Mouse (Mus musculus) heart, adult 2 months (tissue): ENCODE measurements around the gene Tfrc. TPM values are rescaled to one million over a fixed set of nuclear protein-coding genes. Genes with fewer than 3 reads are reported as not detected.
A peak's percentile ranks its signal among the peaks of the same experiment; 100 is the strongest.

Experiments
- DNase-seq, 2 experiments: peaks; one replicate each; pipeline ENCODE4 v3.0.0; 2021
- H3K27ac ChIP-seq: fragments of 200-600 bp; 2 replicates; pipeline ENCODE4 v1.8.1; 2022
- H3K27me3 ChIP-seq: fragments of 200-500 bp; 2 replicates; pipeline ENCODE4 v1.6.1; 2012; ENCODE audit warnings: mild to moderate bottlenecking, low read length, inconsistent platforms, mixed read lengths; ENCODE audit not compliant: control insufficient read depth, insufficient read depth
- H3K36me3 ChIP-seq: fragments of 200-500 bp; 2 replicates; pipeline ENCODE4 v1.6.1; 2012; ENCODE audit warnings: low read length, inconsistent platforms; ENCODE audit not compliant: control insufficient read depth, insufficient read depth
- H3K4me1 ChIP-seq: fragments of 200-500 bp; 2 replicates; pipeline ENCODE4 v1.6.1; 2011; ENCODE audit warnings: low read length; ENCODE audit not compliant: control insufficient read depth, insufficient read depth
- H3K4me3 ChIP-seq: fragments of 200-600 bp; 2 replicates; pipeline ENCODE4 v1.8.1; 2022
- H3K79me2 ChIP-seq: fragments of 200-500 bp; replicated peaks from 2 replicates; pipeline ENCODE4 v1.6.1; 2012; ENCODE audit warnings: mild to moderate bottlenecking, inconsistent platforms, low read length, moderate library complexity, mixed read lengths; ENCODE audit not compliant: control insufficient read depth, insufficient read depth
- H3K9ac ChIP-seq: fragments of 200-500 bp; 2 replicates; pipeline ENCODE4 v1.6.1; 2012; ENCODE audit warnings: low read depth, mild to moderate bottlenecking, control low read depth, inconsistent platforms, low read length, mixed read lengths
- CTCF ChIP-seq: fragments of 200-600 bp; IDR thresholded peaks from 2 replicates; pipeline ENCODE4 v1.8.1; 2022; ENCODE audit warnings: antibody characterized with exemption, mild to moderate bottlenecking, moderate library complexity
- EP300 ChIP-seq: fragments of 200-500 bp; IDR thresholded peaks from 2 replicates; pipeline ENCODE4 v1.6.1; 2011; ENCODE audit warnings: low read depth, low read length, control low read depth; ENCODE audit not compliant: insufficient read depth
- POLR2A ChIP-seq: fragments of 200-500 bp; IDR thresholded peaks from 2 replicates; pipeline ENCODE4 v1.6.1; 2011; ENCODE audit warnings: mild to moderate bottlenecking, low read depth, low read length, control low read depth; ENCODE audit not compliant: insufficient read depth
- WGBS: fragments of 180-500 bp; shearing (Covaris S2); methylation state at CpG from one replicate; pipeline ENCODE4 v1.1.7; 2018; 5-methylcytosine and 5-hydroxymethylcytosine counted together
- intact Hi-C: fragments of 180-260 bp; cut with DNase I; formaldehyde crosslinking; loops from one replicate; pipeline ENCODE4 v1.15.1; 2025
- polyA plus RNA-seq: library from polyadenylated mRNA; depleted of rRNA; stranded (reverse); fragments of >200 nt; gene quantifications from 2 replicates; pipeline ENCODE4 v1.2.3, GENCODE M21; 2012
- total RNA-seq, 2 experiments: library from RNA; stranded (reverse); gene quantifications; 2 replicates each; pipeline ENCODE4 v1.2.3; 2021

The Tfrc gene
- total and polyA plus RNA-seq, 3 experiments: 27.8 to 85.7 (median 51.3) TPM

DNA sequence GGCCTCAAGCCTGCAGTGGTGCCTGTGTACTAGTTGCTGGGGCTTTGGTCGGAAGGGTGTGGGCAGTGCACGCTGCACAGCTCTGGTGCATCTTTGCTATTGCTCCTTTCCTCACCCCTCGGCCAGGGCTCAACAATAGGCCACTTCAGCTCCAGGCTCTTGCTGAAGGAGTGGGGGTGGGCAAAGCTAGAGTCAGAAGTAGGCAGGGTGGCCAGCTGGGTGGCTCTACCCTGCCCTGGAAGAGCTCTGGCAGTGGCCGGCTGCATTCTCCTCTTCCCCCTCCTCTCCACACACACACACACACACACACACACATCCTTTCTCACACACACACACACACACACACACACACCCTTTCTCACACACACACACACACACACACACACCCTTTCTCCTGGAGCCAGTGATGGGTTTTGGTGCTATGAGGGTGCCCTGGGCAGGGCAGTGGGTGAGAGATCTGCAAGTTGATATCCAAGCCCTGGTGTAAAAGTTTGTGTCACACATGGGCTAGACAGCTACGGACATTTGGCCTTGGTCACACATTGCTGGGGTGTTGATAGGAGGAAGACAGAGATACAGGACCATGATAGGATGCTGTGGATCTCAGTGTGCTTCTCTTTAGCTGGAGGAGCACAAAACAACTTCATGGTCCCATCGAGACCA lies 45.5 kb downstream of the Tfrc start:
- Histone ChIP-seq H3K9ac (no peak overlapping the region), H3K79me2 (0 out of 2 replicates have a peak, but pooled peaks cover 5% of the 10 kb centered on the region), H3K4me1 (peaks cover 9% of the 10 kb centered on the region), H3K27me3 (no peaks in the 10 kb centered on the region), H3K36me3 (no peaks in the 10 kb centered on the region; the same call in 1 of the 2 replicates), H3K4me3 (no peak overlapping the region), H3K27ac (no peak overlapping the region)
- no peak for TF ChIP-seq POLR2A
- TF ChIP-seq EP300: no peak
- no peak for TF ChIP-seq CTCF
- intact Hi-C loops: no loop called here
- DNase-seq: peak in 1 of 2 experiments; percentile 6
- 71% methylated on average over 6 of the region's 6 CpGs for WGBS

GRCm38 (mm10) chr16:32655534-32655933 lies 46.8 kb downstream of the Tfrc start:
- DNase-seq: no peak
- TF ChIP-seq POLR2A (no peak), EP300 (no peak), CTCF (no peak)
- 0 out of 2 replicates have a peak, but pooled peaks cover 5% of the 10 kb centered on the region for H3K79me2 ChIP-seq
- no peaks in the 10 kb centered on the region for H3K27me3 ChIP-seq
- H3K9ac ChIP-seq: no peak overlapping the region
- no peak overlapping the region for H3K4me3 ChIP-seq
- H3K36me3 ChIP-seq: peaks cover 2% of the 10 kb centered on the region
- peaks cover 15% of the 10 kb centered on the region for H3K4me1 ChIP-seq
- WGBS: 91% methylated on average over 4 of the region's 4 CpGs
- intact Hi-C loops: no loop called here
- H3K27ac ChIP-seq: no peak overlapping the region

- H3K36me3 ChIP-seq: peaks cover 2% of the 10 kb centered on the region
- intact Hi-C loops: no loop called here
- H3K4me1 ChIP-seq: peaks cover 11% of the 10 kb centered on the region
- 65% methylated on average over 8 of the region's 8 CpGs for WGBS
- TF ChIP-seq EP300 (no peak), POLR2A (no peak), CTCF (no peak)
- H3K27me3 ChIP-seq: no peaks in the 10 kb centered on the region
- H3K79me2 ChIP-seq: 0 out of 2 replicates have a peak, but pooled peaks cover 5% of the 10 kb centered on the region
- H3K4me3 ChIP-seq: no peak overlapping the region
- no peak overlapping the region for H3K27ac ChIP-seq
- no peak for DNase-seq
- H3K9ac ChIP-seq: no peak overlapping the region
These were observed 47.6 kb downstream of the Tfrc start for GRCm38 (mm10) chr16:32656321-32656720.

DNA sequence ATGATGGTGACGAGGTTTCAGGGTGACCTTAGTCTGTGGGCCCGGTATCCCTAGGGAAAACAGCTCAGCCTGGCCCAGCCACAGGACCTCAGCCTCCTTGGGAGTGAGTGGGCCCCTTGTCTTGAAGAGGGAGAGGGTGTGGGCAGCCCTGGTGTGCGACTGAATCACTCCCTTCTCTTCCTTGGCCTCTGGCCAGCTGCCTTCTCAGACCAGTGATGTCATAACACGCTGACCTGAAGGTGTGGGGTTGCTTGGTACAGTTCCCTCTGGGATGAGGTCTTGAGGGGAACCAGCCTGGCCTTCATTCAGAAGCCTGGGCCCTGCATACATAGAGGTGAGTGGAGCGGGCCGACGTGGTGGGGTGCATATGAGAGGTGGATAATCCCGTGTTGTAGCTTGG lies 48.1 kb downstream of the Tfrc start:
- 59% methylated on average over 8 of the region's 8 CpGs for WGBS
- DNase-seq: peak in 1 of 2 experiments; percentile 49
- Histone ChIP-seq H3K79me2 (0 out of 2 replicates have a peak, but pooled peaks cover 5% of the 10 kb centered on the region), H3K36me3 (peaks cover 2% of the 10 kb centered on the region), H3K4me3 (no peak overlapping the region), H3K27ac (no peak overlapping the region), H3K27me3 (no peaks in the 10 kb centered on the region), H3K4me1 (peaks cover 12% of the 10 kb centered on the region), H3K9ac (no peak overlapping the region)
- TF ChIP-seq POLR2A: no peak
- no peak for TF ChIP-seq EP300
- intact Hi-C loops: no loop called here

DNA sequence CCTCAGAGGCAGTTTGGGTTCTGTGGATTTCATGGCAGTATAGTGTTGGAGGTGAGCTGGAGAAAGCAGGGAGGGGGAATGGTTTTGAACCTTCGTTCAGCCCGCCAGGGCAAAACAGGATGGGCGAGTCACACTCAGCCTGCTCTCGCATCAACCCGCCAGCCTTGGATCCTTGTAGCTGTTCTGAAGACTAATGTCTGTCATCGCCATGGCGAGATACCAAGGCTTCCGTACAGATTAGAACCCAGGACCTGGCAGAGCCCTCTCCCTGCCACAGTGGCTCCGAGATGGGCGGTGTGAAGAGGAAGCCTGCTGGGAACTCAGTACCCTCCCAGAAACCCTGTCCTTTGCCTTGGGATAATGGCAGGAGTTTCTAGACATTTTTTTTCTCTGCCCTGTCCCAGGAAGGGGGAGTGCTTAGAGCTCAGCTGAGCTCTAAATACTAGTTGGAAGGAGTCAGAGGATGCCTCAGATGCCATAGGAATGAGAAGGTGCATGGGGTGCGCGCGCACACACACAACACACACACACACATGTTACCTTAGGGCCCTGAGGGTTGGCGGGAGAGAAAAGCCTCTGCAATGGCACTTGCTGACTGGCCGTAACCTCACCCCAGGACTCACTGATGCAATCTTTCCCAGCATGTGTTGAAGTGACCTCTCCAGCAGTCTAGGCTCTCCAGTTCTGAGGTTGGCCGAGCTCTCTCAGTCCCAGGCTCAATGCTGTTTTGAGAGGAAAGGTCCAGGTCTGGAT lies 49.0 kb downstream of the Tfrc start:
- peaks cover 2% of the 10 kb centered on the region; the same call in 1 of the 2 replicates for H3K36me3 ChIP-seq
- TF ChIP-seq CTCF: no peak
- no peak for TF ChIP-seq POLR2A
- TF ChIP-seq EP300: no peak
- no peak overlapping the region for H3K9ac ChIP-seq
- peaks cover 12% of the 10 kb centered on the region for H3K4me1 ChIP-seq
- H3K27me3 ChIP-seq: no peaks in the 10 kb centered on the region
- DNase-seq: no peak
- intact Hi-C loops: loop anchor here (2.0 kb wide), 1 partner anchor 13 kb away; no protein-coding TSS in a partner anchor
- no peak overlapping the region for H3K27ac ChIP-seq
- 81% methylated on average over 16 of the region's 16 CpGs for WGBS
- no peak overlapping the region for H3K4me3 ChIP-seq
- 0 out of 2 replicates have a peak, but pooled peaks cover 5% of the 10 kb centered on the region for H3K79me2 ChIP-seq

DNA sequence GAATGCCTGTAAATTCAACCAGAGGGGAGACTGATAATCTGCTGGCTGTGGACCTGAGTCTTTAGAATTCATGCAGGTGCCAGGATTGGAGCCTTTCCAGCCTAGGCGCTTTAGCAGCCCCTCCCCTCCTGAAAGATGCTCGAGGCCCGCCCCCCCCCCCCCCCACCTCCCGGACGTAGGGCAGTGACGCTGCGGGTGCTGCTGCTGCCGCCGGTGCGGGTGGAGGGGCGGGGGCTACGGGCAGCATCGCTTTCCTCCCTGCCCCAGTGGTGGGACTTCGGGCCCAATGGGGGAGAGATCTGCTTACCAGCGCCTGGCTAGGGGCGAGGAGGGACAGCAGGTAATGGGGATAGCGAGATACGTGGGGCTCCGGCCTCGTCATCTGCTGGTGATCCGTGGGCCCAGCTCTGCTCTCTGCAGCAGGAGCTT lies 50.0 kb downstream of the Tfrc start:
- Histone ChIP-seq H3K9ac (peak overlapping the region; percentile 48; the same call in 1 of the 2 replicates), H3K27me3 (no peaks in the 10 kb centered on the region), H3K36me3 (peaks cover 2% of the 10 kb centered on the region; the same call in 1 of the 2 replicates), H3K27ac (no peak overlapping the region), H3K4me3 (peak overlapping the region; percentile 36; the same call in 1 of the 2 replicates), H3K79me2 (0 out of 2 replicates have a peak, but pooled peaks cover 5% of the 10 kb centered on the region), H3K4me1 (peaks cover 12% of the 10 kb centered on the region)
- DNase-seq: peak in 1 of 2 experiments; percentile 49
- intact Hi-C loops: loop anchor here (2.0 kb wide), 1 partner anchor 14 kb away; no protein-coding TSS in a partner anchor
- 7% methylated on average over 13 of the region's 21 CpGs for WGBS
- TF ChIP-seq POLR2A (no peak), CTCF (no peak), EP300 (no peak)
